Mouse (Mus musculus): ENCODE data around the gene Slx4ip.

The Slx4ip gene

GRCm38 (mm10) chr2:137067479-137068110 lies 176.6 kb downstream of the Slx4ip start:
- no peak for DNase-seq

DNA sequence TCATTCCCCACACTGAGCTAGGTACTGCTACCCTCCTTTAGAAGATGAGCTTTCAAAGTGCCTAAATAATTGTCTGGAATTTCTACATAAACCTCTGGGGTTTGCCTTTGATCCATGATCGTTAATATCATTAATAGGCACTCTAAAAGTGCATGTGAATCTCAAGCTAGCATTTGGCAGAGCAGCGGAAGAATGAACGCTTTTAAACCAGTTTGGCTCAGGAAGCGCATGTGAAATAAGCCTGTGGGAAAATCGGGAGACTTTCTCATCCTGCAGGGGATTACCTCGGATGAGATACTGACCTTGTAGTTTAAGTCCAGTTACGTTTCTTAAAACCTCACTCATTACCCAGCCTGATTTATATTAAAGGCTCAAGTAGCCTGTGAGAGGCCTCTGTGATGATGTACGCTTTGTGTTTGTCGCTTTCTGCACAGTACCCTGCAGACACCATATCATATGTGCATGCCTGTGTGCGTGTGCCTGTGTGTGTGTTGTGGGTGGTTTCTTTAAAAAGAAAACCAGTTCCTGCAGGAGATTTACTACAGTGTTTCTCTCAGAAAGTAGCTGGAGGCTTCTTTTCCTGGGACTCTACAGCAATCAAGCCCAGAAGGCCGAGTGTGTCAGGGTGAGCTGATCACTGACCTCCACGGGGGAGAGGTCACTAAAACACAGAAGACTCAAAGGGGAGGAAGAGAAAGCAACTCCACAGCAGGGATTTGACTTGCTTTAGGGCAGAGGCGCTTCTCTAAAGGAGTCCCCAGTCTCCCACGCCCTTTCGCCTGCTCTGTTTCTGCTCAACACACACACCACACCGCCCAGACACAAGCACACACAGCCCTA lies 182.7 kb downstream of the Slx4ip start:
- no peak for DNase-seq

GRCm38 (mm10) chr2:137074313-137074620 lies 183.2 kb downstream of the Slx4ip start:
- no peak for DNase-seq

- DNase-seq: no peak
These were observed 187.8 kb downstream of the Slx4ip start for GRCm38 (mm10) chr2:137078771-137079170.

DNA sequence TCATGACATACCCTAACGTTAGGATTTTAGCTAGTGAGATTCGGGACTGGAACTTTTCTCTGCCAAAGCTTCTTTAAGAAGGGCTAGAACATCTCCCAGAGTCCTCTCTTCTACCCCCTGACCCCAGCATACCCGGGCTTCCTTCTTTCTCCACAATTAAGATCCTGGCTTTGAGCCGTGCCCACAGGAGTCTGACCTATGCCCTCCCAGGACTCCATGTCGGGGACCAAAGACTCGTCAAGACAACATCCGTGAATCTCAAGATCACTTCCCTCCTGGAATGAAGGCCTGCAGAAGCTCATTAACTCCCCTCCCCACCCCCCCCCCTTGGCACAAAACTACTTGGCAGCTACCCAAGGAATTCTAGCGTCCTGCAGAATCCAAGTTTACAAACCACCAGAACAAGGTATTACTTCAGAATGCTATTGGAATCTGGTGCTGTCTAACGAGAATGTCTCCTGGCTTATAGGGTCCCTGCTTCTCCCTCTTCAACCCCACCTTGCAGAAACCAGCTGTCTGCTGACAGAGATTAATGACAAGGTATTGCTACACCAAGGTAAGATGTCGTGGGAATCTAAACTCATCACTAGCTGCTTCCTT lies 188.8 kb downstream of the Slx4ip start:
- DNase-seq: no peak

- no peak for DNase-seq
These were observed 189.4 kb downstream of the Slx4ip start for GRCm38 (mm10) chr2:137080468-137080867.

DNA sequence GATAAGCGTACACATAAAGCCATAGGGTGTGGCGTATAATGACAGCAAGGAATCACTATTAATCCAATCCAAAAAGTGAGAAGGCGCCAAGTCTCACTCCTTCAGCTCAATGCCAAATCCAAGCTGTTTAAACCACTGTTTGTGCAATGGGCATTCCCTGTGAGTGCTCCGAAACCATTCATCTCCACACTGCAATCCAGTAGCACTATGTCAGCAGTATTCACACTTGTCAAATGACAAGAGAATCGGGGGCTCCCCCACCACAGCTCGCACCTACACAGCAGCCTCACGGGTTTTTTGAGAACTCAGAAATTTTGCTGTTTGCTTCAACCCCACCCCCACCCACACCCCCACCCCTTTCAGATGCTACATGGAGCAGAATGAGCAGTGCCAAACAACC lies 190.0 kb downstream of the Slx4ip start:
- no peak for DNase-seq

- no peak for DNase-seq
These were observed 192.0 kb downstream of the Slx4ip start for GRCm38 (mm10) chr2:137082896-137083620.

DNA sequence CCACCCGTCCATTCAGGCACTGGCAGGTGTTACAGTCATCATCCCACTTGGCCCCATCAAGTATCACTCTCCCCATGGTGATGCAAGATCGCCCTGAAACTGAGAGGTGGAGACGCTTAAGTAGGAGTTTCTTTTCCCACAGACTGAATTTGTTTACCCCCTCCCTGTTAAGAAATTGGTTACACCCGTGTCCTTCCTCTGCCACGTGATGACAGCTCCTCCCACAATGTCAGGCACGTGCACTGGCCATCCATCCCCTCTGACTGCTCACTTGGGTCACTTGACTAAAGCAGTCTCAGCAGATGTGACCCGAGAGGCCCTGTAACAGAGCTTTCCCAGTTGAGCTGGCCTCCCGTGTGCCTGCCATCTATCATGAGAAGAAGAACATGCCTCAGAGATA lies 194.2 kb downstream of the Slx4ip start:
- no peak for DNase-seq

- DNase-seq: no peak
These were observed 195.8 kb downstream of the Slx4ip start for GRCm38 (mm10) chr2:137086621-137087395.

GRCm38 (mm10) chr2:137087705-137088104 lies 196.7 kb downstream of the Slx4ip start:
- no peak for DNase-seq

DNA sequence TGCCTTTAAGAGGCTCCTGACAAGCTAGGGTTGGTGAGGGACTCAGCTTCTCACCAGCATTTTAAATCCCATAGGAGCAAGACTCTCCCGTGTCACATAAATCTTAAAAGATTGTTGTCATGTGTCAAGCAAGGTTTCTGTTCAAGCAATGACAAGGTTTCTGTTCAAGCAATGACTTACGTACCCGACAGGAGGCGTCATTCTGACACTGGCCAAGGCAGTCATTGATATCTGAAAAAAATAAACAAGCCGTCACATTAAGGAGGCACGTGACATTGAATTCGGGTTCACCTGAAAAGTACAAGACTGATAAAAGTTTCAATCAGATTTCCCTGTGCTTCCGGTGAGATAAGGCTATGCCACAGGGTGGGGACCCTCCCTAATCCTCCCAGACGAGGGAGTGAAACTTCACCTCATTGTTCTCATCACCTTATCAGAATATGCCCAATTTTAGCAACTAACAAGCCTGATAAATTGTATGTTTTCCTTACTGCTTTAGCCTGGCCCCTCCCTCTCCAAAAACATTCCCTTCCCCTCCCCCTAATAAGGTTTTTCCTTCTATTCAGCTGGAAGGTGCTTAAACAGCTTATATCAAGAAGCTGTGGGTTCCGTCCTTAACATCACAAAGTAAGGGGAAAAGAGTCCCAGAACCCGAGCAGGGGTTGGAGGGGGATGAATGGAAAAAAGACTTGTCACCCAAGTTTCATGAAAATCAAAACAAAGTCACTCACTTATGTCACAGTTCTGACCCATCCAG lies 200.9 kb downstream of the Slx4ip start:
- no peak for DNase-seq

DNA sequence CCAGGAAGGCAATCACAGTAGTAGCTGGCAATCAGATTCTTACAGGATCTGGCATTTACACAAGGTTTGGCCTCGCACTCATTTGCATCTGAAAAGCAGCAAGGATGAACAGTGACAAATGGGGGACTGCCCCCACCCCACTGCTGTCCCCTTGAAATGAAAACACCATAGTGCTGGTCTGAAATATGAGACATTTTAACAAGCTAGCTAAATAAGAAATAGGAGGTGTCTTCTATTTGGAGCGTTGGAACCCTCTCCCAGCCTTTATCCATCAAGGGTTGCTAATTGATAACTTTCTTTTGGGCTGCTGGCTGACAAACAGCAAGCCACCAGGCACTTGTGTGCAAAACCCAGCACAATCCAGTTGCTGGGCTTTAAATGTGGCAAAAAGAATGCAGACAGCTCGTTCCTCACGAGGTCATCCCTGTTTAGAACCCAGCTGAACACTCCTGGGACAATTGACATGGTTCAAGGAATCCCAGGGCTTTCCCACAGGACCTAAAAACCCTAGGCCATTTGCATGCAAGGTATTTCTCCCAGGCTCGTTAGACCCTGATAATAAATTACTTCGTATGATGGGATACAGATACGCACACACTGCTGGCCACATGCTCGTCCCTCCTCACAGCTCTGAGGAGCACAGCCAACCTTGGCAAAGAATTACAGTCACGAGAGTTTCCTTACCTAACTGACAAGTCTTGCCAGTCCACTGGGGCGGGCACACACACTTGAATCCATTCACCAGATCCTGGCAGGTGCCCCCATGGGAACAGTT lies 201.7 kb downstream of the Slx4ip start:
- DNase-seq: no peak

DNA sequence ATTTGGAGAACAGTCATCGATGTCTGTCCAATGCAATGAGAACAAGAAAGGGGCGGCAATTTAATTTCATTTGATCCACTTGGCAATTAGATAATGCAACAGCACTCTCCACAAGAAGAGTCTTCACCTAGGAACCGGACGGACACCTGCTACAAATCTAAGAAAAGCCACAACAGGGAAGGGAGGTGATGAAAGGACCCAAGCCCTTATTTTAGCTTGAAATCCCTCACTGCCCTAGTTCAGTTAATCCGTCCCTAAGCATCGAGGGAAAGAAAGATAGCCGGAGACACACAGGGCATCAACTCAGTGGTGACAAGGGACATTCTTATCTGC lies 202.2 kb downstream of the Slx4ip start:
- DNase-seq: no peak

- no peak for DNase-seq
These were observed 203.3 kb downstream of the Slx4ip start for GRCm38 (mm10) chr2:137094301-137094700.

DNA sequence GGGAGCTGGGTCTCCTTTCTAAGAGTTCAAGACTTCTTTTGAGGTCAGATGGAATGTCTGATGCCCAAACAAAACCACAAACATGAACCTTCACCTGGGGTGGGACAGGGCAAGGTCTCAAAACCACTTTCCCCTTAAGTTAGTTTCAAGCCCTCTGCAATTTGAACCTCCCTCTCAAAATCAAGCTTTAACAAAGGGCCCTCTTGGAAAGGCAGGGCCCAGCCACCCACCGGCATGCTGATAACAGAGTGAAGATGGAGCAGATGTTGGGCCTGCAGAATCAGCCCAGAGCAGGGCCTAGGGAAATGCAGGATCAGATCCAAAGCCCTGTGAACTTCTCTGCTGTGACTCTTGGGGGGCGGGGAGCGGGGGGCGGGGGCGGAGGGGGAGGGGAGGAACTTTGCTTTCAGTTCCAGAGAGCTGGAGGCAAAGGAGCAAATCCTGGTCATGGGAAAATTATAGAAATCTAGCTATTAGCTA lies 206.0 kb downstream of the Slx4ip start:
- no peak for DNase-seq

- DNase-seq: no peak
These were observed 207.4 kb downstream of the Slx4ip start for GRCm38 (mm10) chr2:137098269-137099035.

- DNase-seq: no peak
These were observed 208.3 kb downstream of the Slx4ip start for GRCm38 (mm10) chr2:137099211-137099734.

- DNase-seq: no peak
These were observed 210.1 kb downstream of the Slx4ip start for GRCm38 (mm10) chr2:137101074-137101473.

- DNase-seq: no peak
These were observed 216.2 kb downstream of the Slx4ip start for GRCm38 (mm10) chr2:137107203-137107602.

Measured in spleen, adult 18-20 months (tissue).